Mouse (Mus musculus) liver, postnatal 0 days (tissue): ENCODE measurements at regions not wholly inside any gene's neighbourhood (a gene's known extent, or its start where the extent isn't known, plus 50 kb on each side); places are given as distances from the start of the nearest gene placed in this dataset.

ENCODE experiments used
- CTCF ChIP-seq: sonication (generic); IDR thresholded peaks from 2 replicates; pipeline ENCODE4 v1.5.1; 2016; ENCODE audit warnings: antibody characterized with exemption, low read depth
- EP300 ChIP-seq: IDR thresholded peaks from 2 replicates; pipeline ENCODE4 v1.6.1; 2016; ENCODE audit warnings: antibody characterized with exemption, low read depth, mild to moderate bottlenecking

DNA sequence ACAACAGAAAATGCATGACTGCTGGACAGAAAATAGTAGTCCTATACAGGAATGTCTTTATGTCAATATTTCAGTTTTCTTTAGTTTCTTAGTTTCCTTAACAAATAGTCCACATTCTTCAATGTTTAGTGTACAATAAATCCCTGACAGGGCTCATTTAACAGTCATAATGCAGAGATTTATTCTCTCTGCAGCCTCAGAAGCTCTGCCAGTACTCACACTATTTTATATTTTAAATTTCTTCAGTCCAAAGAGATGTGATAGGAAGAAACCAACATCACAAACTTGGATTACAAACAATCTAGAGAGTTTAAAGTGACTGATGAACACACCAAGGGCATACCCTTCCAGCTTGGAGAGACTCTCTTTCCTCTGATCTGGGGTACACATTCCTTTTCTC lies 583.9 kb downstream of the Flrt2 start:
- TF ChIP-seq CTCF (no peak), EP300 (no peak)
